Mouse (Mus musculus): Measurements from ENCODE around the gene Hes7. TPM values are rescaled to one million over a fixed set of nuclear protein-coding genes. Genes with fewer than 3 reads are reported as not detected.

Gene Hes7
- polyA plus RNA-seq, 2 experiments = 0.05 to 0.08 TPM

- no peak overlapping the region for H3K4me3 ChIP-seq (ENCODE audit: insufficient read depth in 1 of 2, low read depth in 2 of 2, low read length in 2 of 2)
- H3K4me1 ChIP-seq (replicated peaks; ENCODE audit: control insufficient read depth in 2 of 2, insufficient read depth in 2 of 2, low read length in 1 of 2) = no peaks in the 10 kb centered on the region
- DNase-seq (ENCODE audit: low read depth in 3 of 3, low spot score in 3 of 3) = no peak
- no peak overlapping the region for H3K4me2 ChIP-seq (ENCODE audit: low read depth)
- TF ChIP-seq CTCF (IDR thresholded peaks at IDR 0.05; ENCODE audit: low read depth) = no peak
- no peak for TF ChIP-seq EP300 (IDR thresholded peaks at IDR 0.05; ENCODE audit: low read depth)
- H3K27me3 ChIP-seq (ENCODE audit: control insufficient read depth, insufficient read depth, low read length) = peaks cover 18% of the 10 kb centered on the region
- no peak overlapping the region for H3K27ac ChIP-seq
- no peaks in the 10 kb centered on the region for H3K36me3 ChIP-seq (replicated peaks; ENCODE audit: control insufficient read depth, insufficient read depth, low read depth)
- 71% methylated on average over 8 of the region's 8 CpGs for WGBS (ENCODE audit: insufficient replicate concordance)
- no peaks in the 10 kb centered on the region for H3K9me3 ChIP-seq (ENCODE audit: control insufficient read depth, low read length)
- no peak overlapping the region for H3K9ac ChIP-seq (replicated peaks)
- ATAC-seq (ENCODE audit: insufficient read depth) = no peak
Observed at GRCm38 (mm10) chr11:69153831-69154230, 33.6 kb downstream of the Hes7 start.

- peaks cover 18% of the 10 kb centered on the region for H3K27me3 ChIP-seq (ENCODE audit: control insufficient read depth, insufficient read depth, low read length)
- H3K9me3 ChIP-seq (ENCODE audit: control insufficient read depth, low read length) = no peaks in the 10 kb centered on the region
- DNase-seq (ENCODE audit: low read depth in 3 of 3, low spot score in 3 of 3) (no peak), ATAC-seq (ENCODE audit: insufficient read depth) (no peak)
- TF ChIP-seq EP300 (IDR thresholded peaks at IDR 0.05; ENCODE audit: low read depth) (no peak), CTCF (IDR thresholded peaks at IDR 0.05; ENCODE audit: low read depth) (no peak)
- no peaks in the 10 kb centered on the region for H3K36me3 ChIP-seq (replicated peaks; ENCODE audit: control insufficient read depth, insufficient read depth, low read depth)
- no peak overlapping the region for H3K27ac ChIP-seq
- WGBS (ENCODE audit: insufficient replicate concordance) = 10% methylated on average over 1 of the region's 1 CpGs
- H3K9ac ChIP-seq (replicated peaks) = no peak overlapping the region
- no peak overlapping the region for H3K4me3 ChIP-seq (ENCODE audit: insufficient read depth in 1 of 2, low read depth in 2 of 2, low read length in 2 of 2)
- no peaks in the 10 kb centered on the region for H3K4me1 ChIP-seq (replicated peaks; ENCODE audit: control insufficient read depth in 2 of 2, insufficient read depth in 2 of 2, low read length in 1 of 2)
- H3K4me2 ChIP-seq (ENCODE audit: low read depth) = no peak overlapping the region
Observed at GRCm38 (mm10) chr11:69155351-69155750, 35.1 kb downstream of the Hes7 start.

- ATAC-seq (ENCODE audit: insufficient read depth) = no peak
- Histone ChIP-seq H3K9me3 (ENCODE audit: control insufficient read depth, low read length) (no peaks in the 10 kb centered on the region), H3K4me1 (replicated peaks; ENCODE audit: control insufficient read depth in 2 of 2, insufficient read depth in 2 of 2, low read length in 1 of 2) (no peaks in the 10 kb centered on the region), H3K27ac (no peak within 1 kb of the TSS), H3K4me2 (ENCODE audit: low read depth) (no peak within 1 kb of the TSS), H3K36me3 (replicated peaks; ENCODE audit: control insufficient read depth, insufficient read depth, low read depth) (no peaks in the 10 kb centered on the region), H3K4me3 (ENCODE audit: insufficient read depth in 1 of 2, low read depth in 2 of 2, low read length in 2 of 2) (no peak within 1 kb of the TSS), H3K9ac (replicated peaks) (no peak within 1 kb of the TSS), H3K27me3 (ENCODE audit: control insufficient read depth, insufficient read depth, low read length) (peaks cover 18% of the 10 kb centered on the region)
- no peak for TF ChIP-seq EP300 (IDR thresholded peaks at IDR 0.05; ENCODE audit: low read depth)
- TF ChIP-seq CTCF (IDR thresholded peaks at IDR 0.05; ENCODE audit: low read depth) = no peak
- DNase-seq (ENCODE audit: low read depth in 3 of 3, low spot score in 3 of 3) = no peak
- WGBS (ENCODE audit: insufficient replicate concordance) = 4% methylated on average over 17 of the region's 18 CpGs
Observed at GRCm38 (mm10) chr11:69156800-69157199, 36.6 kb downstream of the Hes7 start, which contains the start of gene Alox12b. Gene Alox12b (plus strand): TSS chr11:69156989.

- 66% methylated on average over 12 of the region's 12 CpGs for WGBS (ENCODE audit: insufficient replicate concordance)
- ATAC-seq (ENCODE audit: insufficient read depth) (no peak), DNase-seq (ENCODE audit: low read depth in 3 of 3, low spot score in 3 of 3) (no peak)
- no peaks in the 10 kb centered on the region for H3K36me3 ChIP-seq (replicated peaks; ENCODE audit: control insufficient read depth, insufficient read depth, low read depth)
- H3K4me2 ChIP-seq (ENCODE audit: low read depth) = no peak overlapping the region
- H3K9ac ChIP-seq (replicated peaks) = no peak overlapping the region
- no peaks in the 10 kb centered on the region for H3K4me1 ChIP-seq (replicated peaks; ENCODE audit: control insufficient read depth in 2 of 2, insufficient read depth in 2 of 2, low read length in 1 of 2)
- TF ChIP-seq CTCF (IDR thresholded peaks at IDR 0.05; ENCODE audit: low read depth) (no peak), EP300 (IDR thresholded peaks at IDR 0.05; ENCODE audit: low read depth) (no peak)
- no peak overlapping the region for H3K27ac ChIP-seq
- H3K27me3 ChIP-seq (ENCODE audit: control insufficient read depth, insufficient read depth, low read length) = no peaks in the 10 kb centered on the region
- H3K9me3 ChIP-seq (ENCODE audit: control insufficient read depth, low read length) = no peaks in the 10 kb centered on the region
- no peak overlapping the region for H3K4me3 ChIP-seq (ENCODE audit: insufficient read depth in 1 of 2, low read depth in 2 of 2, low read length in 2 of 2)
Observed at GRCm38 (mm10) chr11:69169313-69169712, 49.1 kb downstream of the Hes7 start.

GRCm38 (mm10) chr11:69171626-69172025, 51.4 kb downstream of the Hes7 start:
- WGBS (ENCODE audit: insufficient replicate concordance) = 24% methylated on average over 7 of the region's 7 CpGs
- H3K36me3 ChIP-seq (replicated peaks; ENCODE audit: control insufficient read depth, insufficient read depth, low read depth) = no peaks in the 10 kb centered on the region
- no peak for DNase-seq (ENCODE audit: low read depth in 3 of 3, low spot score in 3 of 3)

More at GRCm38 (mm10) chr11:69171626-69172025, 51.4 kb downstream of the Hes7 start:
- H3K4me1 ChIP-seq (replicated peaks; ENCODE audit: control insufficient read depth in 2 of 2, insufficient read depth in 2 of 2, low read length in 1 of 2) = no peaks in the 10 kb centered on the region
- TF ChIP-seq EP300 (IDR thresholded peaks at IDR 0.05; ENCODE audit: low read depth) = no peak
- TF ChIP-seq CTCF (IDR thresholded peaks at IDR 0.05; ENCODE audit: low read depth) = peak; percentile 95
- H3K27ac ChIP-seq = no peak overlapping the region
- no peak overlapping the region for H3K4me2 ChIP-seq (ENCODE audit: low read depth)
- no peak overlapping the region for H3K4me3 ChIP-seq (ENCODE audit: insufficient read depth in 1 of 2, low read depth in 2 of 2, low read length in 2 of 2)
- H3K27me3 ChIP-seq (ENCODE audit: control insufficient read depth, insufficient read depth, low read length) = no peaks in the 10 kb centered on the region
- H3K9me3 ChIP-seq (ENCODE audit: control insufficient read depth, low read length) = no peaks in the 10 kb centered on the region
- H3K9ac ChIP-seq (replicated peaks) = no peak overlapping the region
- no peak for ATAC-seq (ENCODE audit: insufficient read depth)

All from liver, embryonic 14.5 days (tissue).